Mouse (Mus musculus): ENCODE measurements around the gene Mrpl23.

GRCm38 (mm10) chr7:142549941-142550763 is 17.7 kb downstream of the Mrpl23 start:
- TF ChIP-seq CTCF (conservative IDR thresholded peaks at IDR 0.05; ENCODE audit: low read length) (no peak), POU5F1 (IDR thresholded peaks at IDR 0.05; ENCODE audit: borderline replicate concordance, low read length) (no peak)

All from E14TG2a.4 (cell line).